In genomic region chr7:3280654-3281153, GRCm38 (mm10) we compare ENCODE assay signal across 15 mouse cellular contexts. TPM values are rescaled to one million over a fixed set of nuclear protein-coding genes. Genes with fewer than 3 reads are reported as not detected.
DNase-seq lines count a peak whose midpoint lies in the region; ATAC-seq and TF ChIP-seq lines count a peak whose summit lies in the region.
"Had no signal": no experiment of that assay in that cellular context is flagged by ENCODE, and none has a peak within 500 bp of the region (broad histone marks: within the 10 kb centered on the region; RNA-seq: fewer than 3 reads in every experiment).

No protein-coding gene starts in this region.

- H3K4me1 ChIP-seq in intestine, embryonic 14.5 days (replicated peaks; ENCODE audit: control insufficient read depth, insufficient read depth, low read length), result no peaks in the 10 kb centered on the region
- no peaks in the 10 kb centered on the region for H3K4me1 ChIP-seq in intestine, postnatal 0 days (replicated peaks; ENCODE audit: control insufficient read depth, insufficient read depth, low read length)
- H3K4me1 ChIP-seq in lung, postnatal 0 days (ENCODE audit: insufficient read depth, low read depth, low read length), result no peaks in the 10 kb centered on the region; the same call in 1 of the 2 replicates
- peaks cover 7% of the 10 kb centered on the region; the same call in 1 of the 2 replicates for H3K4me1 ChIP-seq in lung, adult 2 months (ENCODE audit: control insufficient read depth, insufficient read depth, low read length)
- peaks cover 16% of the 10 kb centered on the region for H3K4me1 ChIP-seq in heart, embryonic 13.5 days
- no peaks in the 10 kb centered on the region for H3K4me1 ChIP-seq in stomach, postnatal 0 days (replicated peaks; ENCODE audit: control insufficient read depth, insufficient read depth)
- peaks cover 6% of the 10 kb centered on the region for H3K4me1 ChIP-seq in embryonic facial prominence, embryonic 10.5 days
- peaks cover 10% of the 10 kb centered on the region for H3K4me1 ChIP-seq in forebrain, embryonic 10.5 days
- H3K4me1 ChIP-seq: liver, embryonic 15.5 days had no signal

- no peak overlapping the region for H3K4me2 ChIP-seq in intestine, embryonic 14.5 days (ENCODE audit: low read length)
- no peak overlapping the region for H3K4me2 ChIP-seq in intestine, postnatal 0 days (replicated peaks; ENCODE audit: low read depth)
- no peak overlapping the region for H3K4me2 ChIP-seq in lung, postnatal 0 days (replicated peaks; ENCODE audit: low read depth, low read length)
- peak overlapping the region; percentile 47 for H3K4me2 ChIP-seq in heart, embryonic 13.5 days
- no peak overlapping the region for H3K4me2 ChIP-seq in stomach, postnatal 0 days (replicated peaks; ENCODE audit: low read depth)
- H3K4me2 ChIP-seq: liver, embryonic 15.5 days had no signal

- no peak for ATAC-seq in intestine, embryonic 14.5 days (replicated peaks; ENCODE audit: low FRiP score, low TSS enrichment, low read depth)
- no peak for ATAC-seq in intestine, postnatal 0 days
- peak; percentile 63 for ATAC-seq in lung, postnatal 0 days
- ATAC-seq in heart, embryonic 13.5 days (ENCODE audit: extremely low read depth, insufficient number of reproducible peaks, low FRiP score, low TSS enrichment), result no peak
- ATAC-seq in stomach, postnatal 0 days (ENCODE audit: low FRiP score, low TSS enrichment), result no peak
- ATAC-seq: Patski had no signal

- no peak overlapping the region for H3K4me3 ChIP-seq in intestine, embryonic 14.5 days (ENCODE audit: low read depth, low read length)
- no peak overlapping the region for H3K4me3 ChIP-seq in intestine, postnatal 0 days (ENCODE audit: low read depth, low read length)
- H3K4me3 ChIP-seq in lung, postnatal 0 days (ENCODE audit: low read depth, low read length), result no peak overlapping the region
- no peak overlapping the region for H3K4me3 ChIP-seq in lung, adult 2 months (replicated peaks; ENCODE audit: extremely low read depth, low read depth, low read length)
- no peak overlapping the region for H3K4me3 ChIP-seq in heart, embryonic 13.5 days
- H3K4me3 ChIP-seq in stomach, postnatal 0 days (ENCODE audit: low read depth, low read length), result no peak overlapping the region
- H3K4me3 ChIP-seq in embryonic facial prominence, embryonic 10.5 days, result no peak overlapping the region
- H3K4me3 ChIP-seq in forebrain, embryonic 10.5 days, result no peak overlapping the region
- H3K4me3 ChIP-seq: liver, embryonic 15.5 days had no signal

- WGBS in intestine, embryonic 14.5 days, result 38% methylated on average over 8 of the region's 8 CpGs
- 47% methylated on average over 8 of the region's 8 CpGs for WGBS in intestine, postnatal 0 days
- WGBS in lung, postnatal 0 days, result 19% methylated on average over 8 of the region's 8 CpGs
- whole genome bisulfite sequencing in lung, adult 2 months, result 16% methylated on average over 8 of the region's 8 CpGs
- WGBS in heart, embryonic 13.5 days, result 18% methylated on average over 8 of the region's 8 CpGs
- 32% methylated on average over 8 of the region's 8 CpGs for WGBS in stomach, postnatal 0 days
- 59% methylated on average over 8 of the region's 8 CpGs for WGBS in embryonic facial prominence, embryonic 10.5 days
- WGBS in forebrain, embryonic 10.5 days, result 58% methylated on average over 8 of the region's 8 CpGs

- peak; percentile 73 for TF ChIP-seq EP300 in lung, postnatal 0 days (IDR thresholded peaks at IDR 0.05)
- no peak for TF ChIP-seq EP300 in stomach, postnatal 0 days (optimal IDR thresholded peaks at IDR 0.05)

- peak overlapping the region; percentile 29; the same call in 1 of the 2 replicates for H3K27ac ChIP-seq in intestine, embryonic 14.5 days (ENCODE audit: low read depth)
- H3K27ac ChIP-seq in intestine, postnatal 0 days (ENCODE audit: low read depth, low read length), result no peak overlapping the region
- H3K27ac ChIP-seq in lung, postnatal 0 days (ENCODE audit: low read length), result peak overlapping the region; percentile 54
- peak overlapping the region; percentile 80 for H3K27ac ChIP-seq in heart, embryonic 13.5 days (replicated peaks)
- peak overlapping the region; percentile 35; the same call in 1 of the 2 replicates for H3K27ac ChIP-seq in stomach, postnatal 0 days (replicated peaks)
- H3K27ac ChIP-seq in embryonic facial prominence, embryonic 10.5 days (replicated peaks), result no peak overlapping the region
- H3K27ac ChIP-seq in forebrain, embryonic 10.5 days, result no peak overlapping the region
- H3K27ac ChIP-seq: liver, embryonic 15.5 days had no signal

- TF ChIP-seq CTCF in intestine, postnatal 0 days (IDR thresholded peaks at IDR 0.05; ENCODE audit: low read depth), result no peak
- no peak for TF ChIP-seq CTCF in lung, postnatal 0 days (IDR thresholded peaks at IDR 0.05)
- TF ChIP-seq CTCF in lung, adult 2 months (IDR thresholded peaks at IDR 0.05; ENCODE audit: insufficient read depth, low read length), result no peak
- no peak for TF ChIP-seq CTCF in stomach, postnatal 0 days (IDR thresholded peaks at IDR 0.05; ENCODE audit: low read depth)

- no peak overlapping the region for H3K9ac ChIP-seq in intestine, embryonic 14.5 days (ENCODE audit: low read length)
- no peak overlapping the region for H3K9ac ChIP-seq in intestine, postnatal 0 days (ENCODE audit: low read depth, low read length)
- no peak overlapping the region for H3K9ac ChIP-seq in lung, postnatal 0 days (replicated peaks; ENCODE audit: low read depth)
- H3K9ac ChIP-seq in heart, embryonic 13.5 days, result peak overlapping the region; percentile 40; the same call in 1 of the 2 replicates
- H3K9ac ChIP-seq in stomach, postnatal 0 days (ENCODE audit: low read length), result no peak overlapping the region
- H3K9ac ChIP-seq: liver, embryonic 15.5 days had no signal

- no peaks in the 10 kb centered on the region for H3K36me3 ChIP-seq in intestine, embryonic 14.5 days (ENCODE audit: control insufficient read depth, insufficient read depth, low read length)
- no peaks in the 10 kb centered on the region for H3K36me3 ChIP-seq in intestine, postnatal 0 days (ENCODE audit: control insufficient read depth, insufficient read depth)
- no peaks in the 10 kb centered on the region for H3K36me3 ChIP-seq in lung, postnatal 0 days (ENCODE audit: insufficient read depth, low read length)
- H3K36me3 ChIP-seq in heart, embryonic 13.5 days, result no peaks in the 10 kb centered on the region
- no peaks in the 10 kb centered on the region for H3K36me3 ChIP-seq in stomach, postnatal 0 days (ENCODE audit: control insufficient read depth, insufficient read depth, low read length)
- H3K36me3 ChIP-seq in embryonic facial prominence, embryonic 10.5 days (replicated peaks), result no peaks in the 10 kb centered on the region
- H3K36me3 ChIP-seq in forebrain, embryonic 10.5 days (replicated peaks), result no peaks in the 10 kb centered on the region
- H3K36me3 ChIP-seq: liver, embryonic 15.5 days had no signal

- H3K9me3 ChIP-seq in intestine, embryonic 14.5 days (ENCODE audit: control insufficient read depth, low read length), result no peaks in the 10 kb centered on the region
- no peaks in the 10 kb centered on the region for H3K9me3 ChIP-seq in intestine, postnatal 0 days (ENCODE audit: control insufficient read depth)
- no peaks in the 10 kb centered on the region for H3K9me3 ChIP-seq in lung, postnatal 0 days (ENCODE audit: low read length)
- no peaks in the 10 kb centered on the region for H3K9me3 ChIP-seq in heart, embryonic 13.5 days
- no peaks in the 10 kb centered on the region for H3K9me3 ChIP-seq in stomach, postnatal 0 days (ENCODE audit: control insufficient read depth, low read length)
- no peaks in the 10 kb centered on the region for H3K9me3 ChIP-seq in embryonic facial prominence, embryonic 10.5 days
- no peaks in the 10 kb centered on the region for H3K9me3 ChIP-seq in forebrain, embryonic 10.5 days
- H3K9me3 ChIP-seq: liver, embryonic 15.5 days had no signal

- no peak for DNase-seq in intestine, embryonic 14.5 days (ENCODE audit: low spot score)
- peak; percentile 73 for DNase-seq in lung, postnatal 0 days (ENCODE audit: low spot score)
- no peak for DNase-seq in lung, adult 2 months
- DNase-seq in stomach, postnatal 0 days (ENCODE audit: low spot score), result no peak
- no peak for DNase-seq in embryonic facial prominence, embryonic 10.5 days (ENCODE audit: low spot score)
- no peak for DNase-seq in forebrain, embryonic 10.5 days (ENCODE audit: extremely low spot score, low spot score)
- DNase-seq: adrenal gland, postnatal 25 days; cerebellum, adult 8-10 months; gastrocnemius, postnatal 14 days; kidney, adult 11 months had no signal

- H3K27me3 ChIP-seq in intestine, embryonic 14.5 days (replicated peaks; ENCODE audit: control insufficient read depth, insufficient read depth, low read length), result no peaks in the 10 kb centered on the region
- no peaks in the 10 kb centered on the region for H3K27me3 ChIP-seq in intestine, postnatal 0 days (replicated peaks; ENCODE audit: control insufficient read depth, insufficient read depth, low read length)
- no peaks in the 10 kb centered on the region for H3K27me3 ChIP-seq in lung, postnatal 0 days (replicated peaks; ENCODE audit: insufficient read depth, low read length)
- H3K27me3 ChIP-seq in heart, embryonic 13.5 days (replicated peaks), result no peaks in the 10 kb centered on the region
- no peaks in the 10 kb centered on the region for H3K27me3 ChIP-seq in stomach, postnatal 0 days (ENCODE audit: control insufficient read depth, insufficient read depth, low read length)
- no peaks in the 10 kb centered on the region for H3K27me3 ChIP-seq in embryonic facial prominence, embryonic 10.5 days (replicated peaks; ENCODE audit: low read depth, poor library complexity, severe bottlenecking)
- H3K27me3 ChIP-seq in forebrain, embryonic 10.5 days (ENCODE audit: poor library complexity, severe bottlenecking), result no peaks in the 10 kb centered on the region
- H3K27me3 ChIP-seq: liver, embryonic 15.5 days; Patski had no signal

- no peak for TF ChIP-seq POLR2A in lung, adult 2 months (IDR thresholded peaks at IDR 0.05; ENCODE audit: borderline replicate concordance, extremely low read depth, low read depth, low read length)

RNA-seq across cellular contexts. Expression of gene Myadm, which starts 8.2 kb away (rescaled TPM):
- 182 and 192 TPM in 2 replicates for polyA plus RNA-seq in intestine, embryonic 14.5 days (2014; fragmentation: Nextera tagmentation; extraction: Ambion mirVana)
- 71.3 and 75.3 TPM in 2 replicates for polyA plus RNA-seq in intestine, postnatal 0 days (2015; fragmentation: Nextera tagmentation; extraction: Ambion mirVana)
- 142 and 144 TPM in 2 replicates for polyA plus RNA-seq in lung, postnatal 0 days (2015; fragmentation: Nextera tagmentation; extraction: Ambion mirVana)
- polyA plus RNA-seq in lung, adult 2 months (2012; rRNA removed), result 429 and 524 TPM in 2 replicates
- 159 and 162 TPM in 2 replicates for polyA plus RNA-seq in heart, embryonic 13.5 days (2015; fragmentation: Nextera tagmentation; extraction: Ambion mirVana)
- 94.0 and 97.7 TPM in 2 replicates for polyA plus RNA-seq in stomach, postnatal 0 days (2015; fragmentation: Nextera tagmentation; extraction: Ambion mirVana)
- 27.5 and 28.2 TPM in 2 replicates for polyA plus RNA-seq in embryonic facial prominence, embryonic 10.5 days (2016; fragmentation: Nextera tagmentation; extraction: Ambion mirVana)
- 20.9 and 25.0 TPM in 2 replicates for polyA plus RNA-seq in forebrain, embryonic 10.5 days (2016; fragmentation: Nextera tagmentation; extraction: Ambion mirVana)

RNA-seq across cellular contexts. Expression of gene Prkcg, which starts 8.3 kb away (rescaled TPM):
- 0.36 and 0.70 TPM in 2 replicates for polyA plus RNA-seq in intestine, embryonic 14.5 days (2014; fragmentation: Nextera tagmentation; extraction: Ambion mirVana)
- 0.10 and 0.57 TPM in 2 replicates for polyA plus RNA-seq in intestine, postnatal 0 days (2015; fragmentation: Nextera tagmentation; extraction: Ambion mirVana)
- 0.21 and 0.58 TPM in 2 replicates for polyA plus RNA-seq in lung, postnatal 0 days (2015; fragmentation: Nextera tagmentation; extraction: Ambion mirVana)
- 5.6 and 5.9 TPM in 2 replicates for polyA plus RNA-seq in lung, adult 2 months (2012; rRNA removed)
- polyA plus RNA-seq in heart, embryonic 13.5 days (2015; fragmentation: Nextera tagmentation; extraction: Ambion mirVana), result 0.04 and 0.13 TPM in 2 replicates
- 0.13 and 0.24 TPM in 2 replicates for polyA plus RNA-seq in stomach, postnatal 0 days (2015; fragmentation: Nextera tagmentation; extraction: Ambion mirVana)
- polyA plus RNA-seq in embryonic facial prominence, embryonic 10.5 days (2016; fragmentation: Nextera tagmentation; extraction: Ambion mirVana), result 0.36 and 0.44 TPM in 2 replicates
- 0.71 and 1.2 TPM in 2 replicates for polyA plus RNA-seq in forebrain, embryonic 10.5 days (2016; fragmentation: Nextera tagmentation; extraction: Ambion mirVana)
- polyA plus RNA-seq: liver, embryonic 15.5 days had no signal

RNA-seq across cellular contexts. Expression of gene Nlrp12, which starts 31.2 kb away (rescaled TPM):
- polyA plus RNA-seq in intestine, embryonic 14.5 days (2014; fragmentation: Nextera tagmentation; extraction: Ambion mirVana), result 0.07 TPM in 1 of 2 replicates, not detected in the other
- not detected in 2 replicates for polyA plus RNA-seq in intestine, postnatal 0 days (2015; fragmentation: Nextera tagmentation; extraction: Ambion mirVana)
- polyA plus RNA-seq in lung, postnatal 0 days (2015; fragmentation: Nextera tagmentation; extraction: Ambion mirVana), result 0.19 and 0.21 TPM in 2 replicates
- polyA plus RNA-seq in lung, adult 2 months (2012; rRNA removed), result 0.25 and 0.50 TPM in 2 replicates
- polyA plus RNA-seq in heart, embryonic 13.5 days (2015; fragmentation: Nextera tagmentation; extraction: Ambion mirVana), result not detected in 2 replicates
- polyA plus RNA-seq in stomach, postnatal 0 days (2015; fragmentation: Nextera tagmentation; extraction: Ambion mirVana), result 0.01 TPM in 1 of 2 replicates, not detected in the other
- 0.02 TPM in 1 of 2 replicates, not detected in the other for polyA plus RNA-seq in embryonic facial prominence, embryonic 10.5 days (2016; fragmentation: Nextera tagmentation; extraction: Ambion mirVana)
- not detected in 2 replicates for polyA plus RNA-seq in forebrain, embryonic 10.5 days (2016; fragmentation: Nextera tagmentation; extraction: Ambion mirVana)
- polyA plus RNA-seq: Patski; urinary bladder, adult 2 months had no signal

RNA-seq across cellular contexts. Expression of gene Cacng7, which starts 52.1 kb away (rescaled TPM):
- 1.9 and 2.7 TPM in 2 replicates for polyA plus RNA-seq in intestine, embryonic 14.5 days (2014; fragmentation: Nextera tagmentation; extraction: Ambion mirVana)
- polyA plus RNA-seq in intestine, postnatal 0 days (2015; fragmentation: Nextera tagmentation; extraction: Ambion mirVana), result 0.63 and 0.86 TPM in 2 replicates
- polyA plus RNA-seq in lung, postnatal 0 days (2015; fragmentation: Nextera tagmentation; extraction: Ambion mirVana), result 0.25 and 0.48 TPM in 2 replicates
- 3.3 and 7.4 TPM in 2 replicates for polyA plus RNA-seq in lung, adult 2 months (2012; rRNA removed)
- polyA plus RNA-seq in heart, embryonic 13.5 days (2015; fragmentation: Nextera tagmentation; extraction: Ambion mirVana), result 0.19 and 0.51 TPM in 2 replicates
- 0.69 and 0.79 TPM in 2 replicates for polyA plus RNA-seq in stomach, postnatal 0 days (2015; fragmentation: Nextera tagmentation; extraction: Ambion mirVana)
- polyA plus RNA-seq in embryonic facial prominence, embryonic 10.5 days (2016; fragmentation: Nextera tagmentation; extraction: Ambion mirVana), result 1.2 and 1.9 TPM in 2 replicates
- polyA plus RNA-seq in forebrain, embryonic 10.5 days (2016; fragmentation: Nextera tagmentation; extraction: Ambion mirVana), result 1.7 and 2.2 TPM in 2 replicates

Comparison
In these comparisons a context has a peak if more than half of its experiments do, and no peak if none do; other contexts are left out.
1. H3K27ac ChIP-seq: peak in intestine, embryonic 14.5 days (single experiment), lung, postnatal 0 days (single experiment), heart, embryonic 13.5 days (single experiment) and stomach, postnatal 0 days (single experiment); none in intestine, postnatal 0 days (single experiment), embryonic facial prominence, embryonic 10.5 days (single experiment) and forebrain, embryonic 10.5 days (single experiment).